Mouse (Mus musculus) activated CD4-positive, CD25-positive, alpha-beta regulatory T cell, adult 4 months (primary cell): Measurements from ENCODE around the gene Abhd12. TPM values are rescaled to one million over a fixed set of nuclear protein-coding genes. Genes with fewer than 3 reads are reported as not detected.
A peak's percentile ranks its signal among the peaks of the same experiment; 100 is the strongest.
"Not testable (repeated sequence)": the region's sequence is repeated elsewhere in the genome, so short reads cannot be mapped to it uniquely, and the experiment has no call there.

ENCODE experiments used
- ATAC-seq: one replicate; pipeline ENCODE4 v1.8.0; 2017
- polyA plus RNA-seq, 2 experiments: library from polyadenylated mRNA; unstranded; fragments of 100-300 nt; shearing (Covaris generic); gene quantifications; one replicate each; pipeline ENCODE4 v1.2.1; 2017

The Abhd12 gene
- polyA plus RNA-seq, result 10 to 100 TPM; 14.7 to 15.9 TPM

DNA sequence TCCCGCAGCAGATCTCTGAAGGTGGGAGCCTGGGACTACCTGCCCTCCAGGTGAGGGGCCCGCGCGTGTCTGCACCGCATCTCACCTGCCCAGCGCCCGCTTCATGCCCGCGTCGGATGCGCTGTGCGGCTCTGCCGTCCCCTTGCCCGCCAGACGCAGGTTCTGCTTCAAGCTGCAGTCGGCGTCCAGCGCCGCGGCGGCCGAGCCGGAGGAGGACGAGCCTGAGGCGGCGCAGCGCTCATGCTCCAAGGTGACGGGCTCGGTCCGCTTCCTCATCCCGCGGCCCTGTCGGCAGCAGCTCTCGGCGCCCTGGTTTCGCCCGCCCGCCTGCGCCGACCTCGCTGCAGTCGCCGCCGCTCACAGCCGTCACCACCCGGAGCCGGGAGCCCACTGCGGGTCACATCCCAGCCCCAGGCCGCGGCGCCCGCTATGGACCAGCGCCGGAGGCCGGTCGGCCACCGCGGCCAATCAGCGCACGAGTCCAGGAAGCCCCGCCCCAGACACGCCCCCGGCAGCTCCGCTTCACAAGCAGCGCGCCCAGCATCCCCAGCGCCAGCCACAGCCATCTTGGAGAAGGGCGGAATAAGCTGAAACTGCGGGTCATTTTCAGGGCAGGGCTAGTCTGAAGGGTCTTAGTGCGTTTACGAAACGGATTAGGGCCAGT is at the start of gene Abhd12:
Abhd12 (minus strand) TSS at position 470 of the 664 bp plus-strand sequence.
- ATAC-seq, result peak; percentile 93

DNA sequence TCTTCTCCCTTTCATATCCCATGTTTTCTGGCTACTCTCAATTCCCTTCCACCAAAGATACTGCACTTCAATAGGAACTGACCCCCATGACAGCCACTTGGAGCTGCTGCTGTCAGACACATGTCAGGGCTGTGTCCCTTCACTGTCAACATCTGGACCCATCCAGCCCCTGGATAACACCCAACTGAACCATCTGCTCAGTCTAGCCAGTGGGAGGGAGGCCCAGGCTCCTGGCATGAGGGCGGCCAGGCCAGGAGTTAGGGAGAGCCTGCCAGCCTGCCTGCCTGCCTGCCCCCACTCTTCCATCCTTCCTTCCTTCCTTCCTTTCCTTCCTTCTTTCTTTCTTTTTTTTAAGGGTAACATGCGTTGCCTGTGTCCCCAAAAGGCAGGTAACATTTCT is 46.7 kb upstream of the Abhd12 start:
- no peak for ATAC-seq

DNA sequence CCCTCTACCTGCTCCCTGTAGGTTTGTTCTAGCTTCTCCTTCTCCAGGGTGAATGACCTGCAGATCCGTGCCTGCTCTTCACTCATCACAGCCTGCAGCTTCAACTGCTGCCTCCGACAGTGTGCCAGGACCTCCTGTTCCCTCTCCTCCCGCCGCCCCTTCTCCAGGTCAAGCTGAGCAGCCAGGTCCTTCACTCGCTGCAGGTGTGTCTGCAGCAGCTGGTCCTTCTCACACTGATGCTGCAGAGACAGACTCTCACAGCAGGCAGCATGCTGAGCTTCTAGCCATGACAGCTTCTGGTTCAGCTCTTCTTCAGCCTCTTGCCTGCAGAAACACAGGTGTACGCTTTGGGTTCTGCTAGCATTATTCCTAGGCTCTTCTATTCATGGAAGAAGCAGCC is 45.5 kb upstream of the Abhd12 start:
- ATAC-seq, result no peak

DNA sequence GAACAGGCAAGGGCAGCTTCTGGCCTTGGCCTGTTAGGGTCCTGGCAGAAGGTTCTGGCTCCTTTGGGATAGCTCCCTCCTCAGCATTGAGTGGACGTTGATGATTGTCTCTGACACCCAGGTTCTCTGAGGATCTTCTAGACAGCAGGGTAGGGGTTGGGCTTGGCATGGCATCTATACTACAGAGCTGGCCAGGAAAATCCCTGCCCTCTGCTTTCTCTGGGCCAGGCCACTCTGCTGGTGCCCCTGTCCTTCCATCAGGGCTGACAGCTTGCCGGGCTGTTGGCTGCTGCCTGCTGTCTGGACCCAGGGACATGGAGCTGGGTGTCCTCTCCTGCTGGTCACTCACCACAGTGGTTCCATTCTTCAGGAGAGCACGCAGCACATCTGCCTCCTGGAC is 45.1 kb upstream of the Abhd12 start:
- ATAC-seq, result no peak

DNA sequence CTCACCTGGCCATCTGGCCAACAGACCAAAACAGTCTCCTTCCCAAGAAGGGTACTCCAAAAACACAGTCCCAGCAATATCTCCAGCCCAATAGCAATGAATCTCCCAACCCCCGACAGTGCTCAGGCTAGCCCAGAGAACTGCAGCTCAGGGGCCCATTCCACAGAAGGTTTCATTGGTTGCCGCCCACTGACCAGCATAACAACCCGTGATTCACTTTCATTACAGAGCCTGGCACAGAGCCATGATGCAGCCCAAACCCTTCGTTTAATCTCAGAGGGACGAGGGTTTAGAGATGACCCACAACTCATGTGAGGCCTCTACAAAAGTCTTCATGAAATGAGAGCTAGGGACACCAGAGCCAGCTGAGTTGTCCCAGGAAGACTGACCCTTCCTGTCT is 44.2 kb upstream of the Abhd12 start:
- ATAC-seq, result no peak

DNA sequence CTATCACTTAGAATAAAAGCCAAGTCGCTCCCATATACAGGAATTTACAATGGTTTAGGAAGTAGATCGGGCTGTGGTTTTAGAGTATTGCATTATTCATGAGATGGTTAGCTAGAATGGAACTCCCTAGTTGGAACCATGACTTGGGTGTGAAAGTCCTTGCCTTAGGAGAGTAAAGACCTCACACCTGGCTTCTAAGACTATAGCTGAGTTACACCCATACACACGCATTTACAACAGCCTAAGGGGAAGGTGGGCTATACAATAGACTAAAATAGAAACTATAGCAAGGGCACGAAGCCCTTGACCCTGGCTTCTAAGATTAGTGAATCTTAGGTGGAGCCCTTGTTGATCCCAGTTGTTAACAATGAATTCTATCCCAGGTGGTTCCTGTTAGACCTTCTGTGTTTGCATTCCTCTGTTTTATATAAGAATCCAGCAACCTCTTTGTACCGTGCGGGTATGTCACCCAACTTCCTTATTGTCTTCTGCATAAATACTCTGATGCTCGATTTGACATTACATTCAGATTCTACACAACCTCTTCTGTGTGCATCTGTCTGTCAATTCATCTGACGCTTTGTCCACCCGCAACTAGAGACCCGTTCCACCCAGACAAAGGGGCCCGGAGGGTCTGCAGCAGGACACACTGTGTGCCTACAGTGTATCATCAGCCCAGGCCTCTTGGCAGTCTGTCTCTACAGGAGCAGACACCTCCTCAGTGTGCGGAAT is 43.5 kb upstream of the Abhd12 start:
- ATAC-seq, result not testable (repeated sequence)

DNA sequence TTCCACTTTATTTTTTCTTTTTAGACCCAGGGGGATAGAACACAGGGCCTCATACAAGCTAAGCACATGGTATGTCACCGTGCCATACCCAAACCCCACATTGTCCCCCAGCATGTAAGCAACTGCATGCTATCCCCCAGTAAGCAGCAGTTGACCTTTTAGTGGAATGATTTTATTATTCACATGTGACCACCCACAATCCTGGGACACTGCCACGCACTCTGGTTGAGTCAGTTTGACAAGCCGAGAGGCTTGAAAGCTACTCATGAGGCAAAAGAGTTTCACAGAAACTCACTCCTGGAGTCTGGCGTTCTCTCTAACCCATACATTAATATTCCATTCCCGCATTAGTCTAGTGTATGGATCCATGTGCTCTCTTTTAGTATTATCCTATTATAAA is 42.8 kb upstream of the Abhd12 start:
- ATAC-seq, result not testable (repeated sequence)

DNA sequence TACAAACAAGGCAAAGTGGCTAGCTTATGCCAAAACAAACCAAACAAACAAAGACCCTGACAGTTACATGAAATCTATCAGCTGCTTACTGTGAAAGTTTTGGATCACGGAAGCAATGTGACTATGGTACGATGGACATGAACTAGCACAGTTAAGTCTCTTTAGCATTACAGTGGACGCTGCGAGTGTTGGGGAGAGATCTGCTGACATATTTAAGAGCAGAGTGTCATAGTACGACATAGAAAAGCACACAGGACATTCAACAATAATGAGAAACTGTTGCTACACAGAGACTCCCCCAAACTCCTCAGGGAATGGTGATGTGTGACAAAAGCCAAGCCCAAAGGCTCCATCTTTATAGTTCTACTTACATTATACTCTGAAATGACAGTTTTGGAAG is 39.5 kb upstream of the Abhd12 start:
- no peak for ATAC-seq

DNA sequence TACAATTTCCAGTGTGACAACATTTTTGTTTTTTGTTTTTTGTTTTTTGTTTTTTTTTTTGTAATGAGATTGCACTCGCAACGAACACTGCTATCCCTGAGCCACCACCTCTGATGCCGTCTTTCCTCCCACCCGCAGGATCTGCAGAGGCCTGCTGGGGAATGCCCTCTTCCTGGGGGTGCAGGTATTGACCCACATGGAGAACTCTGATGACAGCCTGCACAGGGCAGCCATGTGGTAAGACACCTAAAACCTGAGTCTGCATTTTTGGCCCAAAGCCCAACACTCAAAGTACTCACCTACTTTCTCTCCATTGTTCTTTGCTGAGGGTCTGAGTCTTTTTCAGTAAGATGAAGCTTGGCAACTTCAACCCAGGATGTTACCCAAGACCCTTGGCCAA is 30.1 kb upstream of the Abhd12 start:
- no peak for ATAC-seq

DNA sequence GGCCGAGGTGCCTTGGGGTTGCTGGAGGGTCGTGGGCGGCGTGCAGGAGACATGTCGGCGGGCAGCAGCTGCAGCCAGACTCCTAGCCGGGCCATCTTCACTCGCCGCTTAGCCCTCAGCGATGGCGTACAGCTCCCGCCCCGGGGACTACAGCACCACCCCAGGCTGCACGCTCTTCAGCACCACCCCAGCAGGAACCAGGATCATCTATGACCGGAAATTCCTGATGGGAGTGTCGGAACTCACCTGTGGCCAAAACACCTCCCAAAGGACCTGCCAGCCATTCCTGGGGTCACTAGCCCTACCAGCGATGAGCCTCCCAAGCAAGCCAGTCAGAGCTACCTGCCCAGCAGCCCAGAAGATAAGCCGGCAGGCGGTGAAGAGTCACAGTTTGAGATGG is 28.9 kb upstream of the Abhd12 start:
- no peak for ATAC-seq

DNA sequence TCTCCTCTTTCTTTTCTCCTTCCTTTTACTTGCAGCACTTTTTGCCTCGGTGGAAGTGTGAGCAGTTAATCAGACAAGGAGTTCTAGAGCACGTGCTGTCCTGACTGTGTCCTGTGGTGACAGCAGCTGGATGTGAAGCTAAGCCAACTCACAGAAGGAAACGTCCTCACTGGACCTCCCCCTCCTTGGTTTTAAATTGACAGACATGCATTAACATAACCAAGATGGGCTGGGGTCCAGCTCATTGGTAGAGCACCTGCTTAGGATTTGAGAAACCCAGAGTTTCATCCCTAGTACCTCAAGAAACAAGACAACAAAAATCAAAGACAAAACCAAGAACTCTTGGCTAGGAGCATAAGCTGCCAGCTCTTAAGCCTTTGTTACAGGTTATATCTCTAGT is 26.3 kb upstream of the Abhd12 start:
- ATAC-seq, result no peak

DNA sequence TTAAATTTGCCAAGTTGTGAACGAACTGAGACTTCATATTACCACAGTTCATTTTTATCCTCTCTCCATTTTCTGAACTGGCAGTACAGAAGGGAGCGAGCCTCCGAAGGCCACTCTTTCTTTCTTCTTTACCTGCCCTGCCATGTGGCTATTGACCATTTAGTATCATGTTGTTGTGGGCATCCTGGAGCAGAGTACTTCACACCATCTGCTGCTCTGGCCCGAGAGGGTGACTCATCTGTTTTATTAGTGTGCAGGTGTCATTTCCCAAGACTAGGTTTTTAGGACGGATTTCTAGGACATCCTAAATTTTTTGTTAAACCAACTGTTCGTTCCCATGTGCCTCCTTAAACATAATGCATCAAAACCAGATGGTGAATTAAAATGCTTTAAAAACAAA is 24.6 kb upstream of the Abhd12 start:
- no peak for ATAC-seq

DNA sequence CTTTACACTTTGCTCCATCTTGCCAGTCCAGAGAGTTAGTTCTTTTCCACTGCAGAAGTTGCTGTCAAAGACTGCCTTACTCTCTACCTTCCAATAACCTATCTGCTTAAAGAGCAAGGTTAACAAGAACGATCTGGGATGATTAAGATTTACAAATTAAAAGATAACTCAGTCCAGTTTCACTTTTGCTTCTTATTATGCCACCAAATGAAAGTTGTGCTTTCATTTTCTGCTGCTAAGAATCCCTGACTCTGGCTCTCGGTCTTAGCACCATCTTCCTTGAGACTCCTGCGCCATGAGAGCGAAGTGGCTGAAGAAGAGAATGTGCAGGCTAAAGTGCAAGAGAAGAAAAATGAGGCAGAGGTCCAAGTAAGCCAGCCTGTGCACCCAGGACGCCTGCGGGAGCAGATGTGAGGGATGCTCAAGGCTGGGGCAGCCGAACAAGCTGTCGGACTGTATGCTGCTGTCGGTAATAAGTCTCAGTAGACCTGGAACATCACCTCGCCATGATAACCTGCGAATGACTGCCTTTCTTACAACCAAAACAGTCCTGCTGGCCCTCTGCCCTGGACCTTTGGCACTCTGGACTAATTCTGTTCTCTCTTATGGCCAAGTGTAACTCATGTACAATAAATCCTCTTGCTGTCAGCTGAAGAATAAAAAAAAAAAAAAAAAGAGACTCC is 22.6 kb upstream of the Abhd12 start:
- ATAC-seq, result peak; percentile 76

DNA sequence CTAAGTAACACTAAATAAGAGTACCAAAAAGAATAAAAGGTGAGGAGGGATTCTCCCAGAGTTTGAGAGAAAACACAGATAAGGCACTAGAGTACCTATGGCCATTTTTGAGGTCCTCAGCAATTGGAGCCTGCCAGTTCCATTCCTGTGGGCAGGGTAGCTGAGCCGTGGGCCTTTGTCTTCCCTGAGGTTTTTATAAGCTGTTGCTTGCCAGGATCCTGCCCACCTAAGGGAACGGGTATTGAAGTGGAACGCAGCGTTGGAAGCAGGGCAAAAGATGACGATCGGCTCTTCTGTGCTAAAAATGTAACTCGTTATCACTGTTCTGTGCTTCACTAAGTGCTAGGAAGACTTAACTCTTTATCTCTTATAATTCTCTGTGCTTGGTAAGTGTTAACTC is 19.0 kb upstream of the Abhd12 start:
- ATAC-seq, result no peak

DNA sequence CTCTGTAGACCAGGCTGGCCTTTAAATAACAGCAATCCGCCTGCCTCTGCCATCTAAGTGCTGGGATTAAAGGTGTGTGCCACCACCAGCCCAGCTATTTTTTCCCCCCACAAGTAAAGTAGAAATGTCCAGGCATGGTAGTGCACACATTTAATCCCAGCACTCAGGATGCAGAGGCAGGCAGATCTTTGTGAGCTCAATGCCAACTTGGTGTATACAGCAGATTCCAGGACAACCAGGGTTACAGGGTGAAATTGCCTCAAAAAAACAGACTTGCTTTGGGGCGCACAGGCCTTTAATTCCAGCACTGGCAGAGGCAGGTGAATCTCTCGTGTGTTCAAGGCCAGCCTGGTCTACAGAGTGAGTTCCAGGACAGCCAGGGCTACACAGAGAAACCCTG is 18.5 kb upstream of the Abhd12 start:
- no peak for ATAC-seq

DNA sequence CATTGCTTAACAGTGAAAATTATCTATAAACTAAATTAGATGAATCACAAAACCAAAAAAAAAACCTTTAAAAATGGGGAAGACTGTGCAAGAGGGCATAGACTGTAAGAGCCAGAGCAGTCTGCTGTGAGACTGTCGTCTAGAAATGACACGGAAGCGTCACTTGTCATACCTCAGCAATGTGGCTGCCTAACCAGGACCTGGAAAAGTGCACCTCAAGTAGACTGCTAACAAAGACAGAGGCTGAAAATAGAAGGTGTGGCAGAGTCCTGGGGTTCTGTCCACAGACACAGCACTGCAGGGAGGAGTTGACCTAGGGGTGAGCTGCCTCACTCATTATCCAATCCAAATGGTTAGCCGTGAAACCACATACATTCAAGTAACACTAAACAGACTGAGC is 17.6 kb upstream of the Abhd12 start:
- no peak for ATAC-seq

DNA sequence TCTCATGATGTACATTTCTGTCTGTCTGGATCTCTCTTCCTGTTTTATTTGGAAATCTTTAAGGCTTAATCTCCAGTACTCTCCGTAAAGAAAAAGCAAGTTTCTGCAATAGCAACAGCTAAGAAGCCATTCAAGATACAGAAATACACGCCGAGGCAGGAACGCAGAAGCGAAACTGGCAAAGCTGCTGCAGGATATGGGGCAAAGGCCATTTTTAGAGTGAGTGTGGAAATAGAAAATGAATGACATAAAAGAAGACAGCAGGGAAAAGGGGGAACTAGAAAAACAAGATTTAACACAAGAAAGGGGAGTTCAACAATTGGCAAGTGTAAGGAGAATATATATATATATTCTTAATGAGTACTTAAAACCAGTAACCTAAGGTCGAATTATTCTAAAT is 17.2 kb upstream of the Abhd12 start:
- no peak for ATAC-seq

DNA sequence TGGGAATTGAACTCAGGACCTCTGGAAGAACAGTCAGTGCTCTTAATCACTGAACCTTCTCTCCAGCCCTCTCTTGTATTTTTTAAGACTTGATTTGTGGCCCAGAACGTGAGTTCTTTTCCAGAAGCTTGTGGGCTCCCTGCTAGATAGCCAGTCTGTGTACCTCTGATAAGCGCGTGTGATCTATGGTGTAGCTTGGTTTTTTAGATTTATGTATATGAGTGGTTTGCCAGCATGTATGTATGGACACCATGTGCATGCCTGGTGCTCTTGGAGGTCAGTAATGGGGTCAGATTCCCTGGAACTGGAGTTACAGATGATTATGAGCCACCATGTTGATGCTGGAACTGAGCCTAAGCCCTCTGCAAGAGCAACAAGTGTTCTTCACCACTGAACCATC is 16.0 kb upstream of the Abhd12 start:
- ATAC-seq, result no peak

DNA sequence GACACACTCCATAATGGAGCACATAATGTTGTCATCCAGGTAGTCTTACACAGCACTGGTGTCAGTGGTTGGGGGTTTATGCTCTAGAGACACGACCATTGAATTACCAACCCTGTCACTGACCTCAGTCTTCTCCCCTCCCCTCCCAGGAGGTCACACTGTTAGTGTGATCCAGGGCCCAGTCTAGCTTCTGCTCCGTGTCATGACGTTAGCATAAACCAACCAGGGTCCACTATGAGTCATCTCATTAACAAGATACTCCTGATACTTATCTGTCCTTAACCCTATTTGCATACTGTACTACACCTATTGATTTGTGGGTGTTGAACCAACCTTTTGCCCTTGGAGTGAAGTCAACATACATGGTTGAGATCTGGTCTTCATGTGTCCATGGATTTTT is 14.2 kb upstream of the Abhd12 start:
- peak; percentile 70 for ATAC-seq

DNA sequence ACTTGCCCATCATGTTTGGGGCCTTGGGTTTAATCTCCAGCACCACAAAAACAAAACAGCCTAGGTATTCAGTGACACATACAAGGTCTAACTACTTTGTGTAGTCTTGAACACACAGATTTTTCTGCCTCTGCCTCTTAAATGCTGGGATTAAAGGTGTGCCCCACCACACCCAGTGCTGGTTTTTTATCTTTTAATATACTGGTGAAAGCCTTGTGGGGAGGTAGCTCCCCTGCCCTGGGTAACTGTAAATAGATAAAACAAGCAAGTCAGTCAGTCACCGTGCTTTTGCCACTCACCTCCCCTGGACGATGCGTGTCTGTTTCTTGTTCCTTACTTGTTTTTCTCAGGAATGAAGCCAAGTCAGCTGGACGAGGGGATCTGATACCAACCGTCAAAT is 11.2 kb upstream of the Abhd12 start:
- ATAC-seq, result no peak

DNA sequence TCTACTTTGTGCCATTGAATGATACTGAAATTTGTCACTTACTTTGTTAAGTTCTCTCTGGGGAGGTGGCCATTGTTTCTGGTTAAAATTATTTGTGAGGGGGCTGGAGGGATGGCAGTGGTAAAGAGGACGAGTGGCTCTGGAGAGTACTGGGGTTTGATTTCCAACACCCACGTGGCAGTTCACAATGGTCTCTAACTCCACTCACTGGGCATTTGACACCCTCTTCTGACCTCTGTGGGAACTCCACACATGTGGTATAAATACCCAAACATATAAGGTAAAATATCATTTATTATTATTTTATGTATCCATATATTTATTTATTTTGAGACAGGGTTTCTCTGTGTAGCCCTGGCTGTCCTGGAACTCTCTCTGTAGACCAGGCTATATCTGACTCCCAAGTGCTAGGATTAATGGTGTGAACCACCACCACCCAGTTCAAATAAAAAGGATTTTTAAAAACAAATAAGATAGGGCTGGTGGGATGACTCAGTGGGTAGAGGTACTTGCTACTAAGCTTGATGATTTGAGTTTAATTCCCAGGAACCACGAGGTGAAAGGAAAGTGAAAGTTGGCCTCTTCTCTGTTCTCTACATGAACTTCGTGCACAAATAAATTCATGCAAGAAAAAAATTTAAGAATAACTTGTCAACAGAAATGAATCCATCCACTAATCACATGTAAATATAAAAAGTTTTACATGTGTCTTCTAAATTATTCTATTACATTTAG is 10.4 kb upstream of the Abhd12 start:
- peak; percentile 48 for ATAC-seq

DNA sequence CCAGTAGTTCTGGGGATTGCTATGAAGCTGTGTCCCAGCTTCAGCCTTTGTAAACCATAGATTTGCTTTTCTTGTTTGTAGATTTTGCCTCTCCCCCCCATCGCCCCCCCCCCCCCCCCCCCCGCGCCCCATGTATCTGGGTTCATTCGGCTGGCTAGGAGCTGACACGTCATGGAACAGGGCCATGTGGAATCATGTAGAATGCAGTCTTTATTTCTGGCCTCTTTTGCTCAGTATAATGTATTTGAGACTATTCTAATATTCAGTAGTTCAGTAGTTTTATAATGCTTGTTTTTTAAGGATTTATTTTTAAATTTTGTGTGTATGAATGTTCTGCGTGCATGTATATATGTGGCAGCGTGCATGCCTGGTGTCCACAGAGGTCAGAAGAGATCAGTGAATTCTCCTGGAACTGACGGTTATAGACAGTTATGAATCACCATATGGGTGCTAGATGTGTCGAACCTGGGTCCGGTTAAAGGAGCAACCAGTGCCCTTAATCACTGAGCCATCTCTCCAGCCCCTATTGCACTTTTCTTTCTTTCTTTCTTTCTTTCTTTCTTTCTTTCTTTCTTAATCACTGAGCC is 5.8 kb upstream of the Abhd12 start:
- ATAC-seq, result no peak
